Mouse (Mus musculus) forebrain, embryonic 12.5 days (tissue): ENCODE results near the gene Il33. TPM values are rescaled to one million over a fixed set of nuclear protein-coding genes. Genes with fewer than 3 reads are reported as not detected.

Experiments used
- polyA plus RNA-seq: library from polyadenylated mRNA; unstranded; fragments of >200 nt; fragmentation: Nextera tagmentation; extraction: Ambion mirVana; gene quantifications from 2 replicates; pipeline ENCODE4 v1.2.1, GENCODE M21; 2016

The Il33 gene
- polyA plus RNA-seq, 1 experiment from 2014 or later, result 0.52 TPM

Other genes with a start within 250 kb of the Il33 start
- not detected in 2 replicates for gene Mlana, start 227.3 kb upstream of the Il33 start, polyA plus RNA-seq
- 7.7 and 8.2 TPM in 2 replicates for gene 9930021J03Rik, start 119.1 kb upstream of the Il33 start, polyA plus RNA-seq
- 38.2 and 40.7 TPM in 2 replicates for gene Ranbp6, start 112.1 kb upstream of the Il33 start, polyA plus RNA-seq
- gene Trpd52l3, start 78.7 kb downstream of the Il33 start, polyA plus RNA-seq, result not detected in 2 replicates
- gene Uhrf2, start 105.4 kb downstream of the Il33 start, polyA plus RNA-seq, result 88.3 and 94.6 TPM in 2 replicates